Mouse (Mus musculus) T-helper 17 cell (primary cell): ENCODE results near the gene Gm10135.
"Not testable (repeated sequence)": the region's sequence is repeated elsewhere in the genome, so short reads cannot be mapped to it uniquely, and the experiment has no call there.

Experiments used
- in situ Hi-C, 2 experiments: fragments of 300-600 bp; cut with MboI, MseI; formaldehyde crosslinking; loops; 1 replicate in 1 of 2; 2 replicates in 1 of 2; pipeline ENCODE4 v1.15.1; 2025; ENCODE audit warnings: high pct_unique_total_duplicates in 2 of 2

Gene Gm10135

GRCm38 (mm10) chr5:72972934-72973333, 1.6 kb downstream of the Gm10135 start:
- in situ Hi-C loops: loop anchor here (10.0 kb wide), 2 partner anchors 68 to 1982 kb away; no protein-coding TSS in a partner anchor

DNA sequence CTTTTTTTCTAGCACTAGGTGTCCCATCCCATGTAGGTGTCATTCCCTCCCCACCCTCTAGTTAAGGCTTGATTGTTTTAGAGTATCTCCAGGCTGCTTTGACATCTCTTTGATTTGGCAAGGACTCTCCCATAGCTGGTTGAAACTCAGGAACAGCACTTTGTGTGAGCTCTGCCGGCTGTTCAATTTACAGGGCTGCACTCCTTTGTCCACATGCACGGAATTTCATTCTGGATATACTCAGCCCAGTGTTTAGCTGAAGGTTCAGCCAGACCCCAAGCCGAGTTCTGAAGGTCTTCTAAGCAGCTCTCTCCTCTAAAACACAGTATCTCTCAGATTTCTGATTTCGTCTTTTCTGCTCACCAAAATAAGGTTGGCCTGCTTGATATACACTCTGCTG, 2.1 kb downstream of the Gm10135 start:
- in situ Hi-C loops: loop anchor here (10.0 kb wide), 2 partner anchors 68 to 1982 kb away; no protein-coding TSS in a partner anchor

GRCm38 (mm10) chr5:72965706-72966105, 8.8 kb downstream of the Gm10135 start:
- in situ Hi-C loops: loop anchor here in 1 of 2 experiments (5.0 kb wide), 1 partner anchor 78 kb away; no protein-coding TSS in a partner anchor

DNA sequence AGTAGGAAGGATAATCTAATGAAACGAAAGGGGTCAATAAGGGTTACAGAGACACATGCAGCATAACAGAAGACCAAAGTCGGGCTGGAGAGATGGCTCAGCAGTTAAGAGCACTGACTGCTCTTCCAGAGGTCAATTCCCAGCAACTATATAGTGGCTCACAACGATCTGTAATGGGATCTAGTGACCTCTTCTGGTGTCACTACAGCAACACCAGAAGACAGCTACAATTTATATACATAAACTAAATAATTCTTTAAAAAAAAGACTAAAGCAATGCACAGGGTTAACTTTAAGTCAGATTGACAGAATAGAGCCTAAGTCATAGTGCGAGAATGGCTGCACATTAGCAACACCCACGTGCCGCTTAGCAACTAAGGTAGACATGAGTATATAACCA, 14.4 kb downstream of the Gm10135 start:
- in situ Hi-C loops: no loop called here

DNA sequence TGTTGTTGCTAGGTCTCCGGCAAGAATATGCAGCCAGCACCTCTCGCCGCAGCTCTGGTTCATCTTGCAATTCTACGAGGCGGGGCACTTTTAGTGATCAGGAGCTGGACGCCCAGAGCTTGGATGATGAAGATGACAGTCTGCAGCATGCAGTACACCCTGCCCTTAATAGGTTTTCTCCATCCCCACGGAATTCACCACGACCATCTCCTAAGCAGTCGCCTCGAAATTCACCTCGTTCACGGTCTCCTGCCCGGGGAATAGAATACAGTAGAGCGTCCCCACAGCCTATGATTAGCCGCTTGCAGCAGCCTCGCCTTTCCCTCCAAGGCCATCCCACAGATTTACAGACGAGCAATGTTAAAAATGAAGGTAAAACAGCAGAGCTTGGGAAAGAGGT, 17.2 kb downstream of the Gm10135 start:
- in situ Hi-C loops: no loop called here

- in situ Hi-C loops: no loop called here
Measured at GRCm38 (mm10) chr5:72953996-72954604, 20.4 kb downstream of the Gm10135 start.

DNA sequence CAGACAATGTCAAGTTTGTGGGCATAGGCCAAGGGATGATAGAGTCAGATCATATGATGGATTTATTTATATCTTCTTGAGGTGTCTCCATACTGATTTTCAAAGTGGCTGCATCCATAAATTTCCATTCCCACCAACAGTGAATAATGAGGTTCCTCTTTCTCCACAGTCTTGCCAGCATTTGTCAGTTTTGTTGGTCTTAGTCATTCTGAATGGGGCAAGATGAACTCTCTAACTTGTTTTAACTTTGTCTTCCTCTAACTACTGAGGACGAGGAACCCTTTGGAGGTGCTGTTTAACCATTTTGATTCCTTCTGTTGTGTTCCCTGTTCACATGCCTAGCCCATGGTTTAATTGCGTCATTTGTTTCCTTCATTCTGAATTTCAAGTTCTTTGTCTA, 24.2 kb downstream of the Gm10135 start:
- in situ Hi-C loops: no loop called here

- in situ Hi-C loops: no loop called here
Measured at GRCm38 (mm10) chr5:72948136-72948535, 26.4 kb downstream of the Gm10135 start.

GRCm38 (mm10) chr5:72940906-72941432, 33.5 kb downstream of the Gm10135 start:
- in situ Hi-C loops: no loop called here

GRCm38 (mm10) chr5:72939311-72939710, 35.2 kb downstream of the Gm10135 start:
- in situ Hi-C loops: no loop called here

DNA sequence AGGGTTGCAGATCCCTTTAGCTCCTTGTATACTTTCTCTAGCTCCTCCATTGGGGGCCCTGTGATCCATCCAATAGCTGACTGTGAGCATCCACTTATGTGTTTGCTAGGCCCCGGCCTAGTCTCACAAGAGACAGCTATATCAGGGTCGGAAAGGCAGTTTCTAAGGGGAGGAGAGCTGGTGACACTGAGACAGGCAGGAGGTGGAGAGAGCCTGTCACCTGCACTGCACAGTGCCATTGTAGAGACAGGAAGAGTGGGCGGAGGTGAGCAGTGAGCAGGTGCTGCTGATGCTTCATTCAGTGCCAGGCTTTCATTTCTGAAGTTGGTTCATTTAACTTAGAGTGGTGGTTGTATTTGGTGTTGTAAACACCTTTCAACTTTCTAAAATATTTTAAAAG, 36.1 kb downstream of the Gm10135 start:
- in situ Hi-C loops: not testable (repeated sequence)

- in situ Hi-C loops: no loop called here
Measured at GRCm38 (mm10) chr5:72933026-72933675, 41.4 kb downstream of the Gm10135 start.

DNA sequence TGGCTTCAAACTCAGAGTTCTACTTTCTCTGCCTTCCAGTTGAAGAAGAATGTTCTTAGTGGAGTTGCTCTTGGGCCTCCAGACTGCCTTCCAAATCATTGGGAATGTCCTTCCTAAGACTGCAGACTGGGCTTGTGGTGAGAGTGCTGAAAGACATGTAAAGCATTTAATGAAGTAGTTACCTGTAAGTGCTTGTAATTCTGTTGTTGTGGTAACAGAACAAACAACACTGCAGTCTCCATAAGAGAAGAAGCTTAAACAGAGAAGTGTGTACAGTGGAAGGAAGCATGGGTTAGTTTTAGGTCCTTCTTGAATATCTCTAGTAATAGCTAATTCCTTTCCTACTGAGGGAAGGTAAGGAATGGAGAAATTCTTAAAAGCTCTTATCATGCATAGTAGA, 47.4 kb downstream of the Gm10135 start:
- in situ Hi-C loops: no loop called here

DNA sequence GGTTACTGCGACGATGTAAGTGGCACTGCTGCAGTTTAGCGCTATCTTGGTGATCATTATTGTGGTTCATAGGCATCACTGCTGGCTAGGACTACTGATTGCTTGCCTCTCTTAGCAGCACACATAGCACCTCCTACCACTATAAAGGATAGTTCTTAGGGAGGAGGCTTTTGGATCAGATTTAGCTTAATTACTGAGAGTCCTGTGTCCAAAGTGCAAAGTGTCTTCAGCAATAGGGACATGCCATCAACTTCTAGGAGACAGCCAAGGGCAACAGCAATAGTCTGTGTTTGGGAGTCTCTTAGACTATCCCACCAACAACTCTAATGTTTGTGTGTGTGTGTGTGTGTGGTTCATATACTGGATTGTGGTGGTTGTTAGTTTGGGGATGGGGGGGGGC, 51.7 kb downstream of the Gm10135 start:
- in situ Hi-C loops: no loop called here

DNA sequence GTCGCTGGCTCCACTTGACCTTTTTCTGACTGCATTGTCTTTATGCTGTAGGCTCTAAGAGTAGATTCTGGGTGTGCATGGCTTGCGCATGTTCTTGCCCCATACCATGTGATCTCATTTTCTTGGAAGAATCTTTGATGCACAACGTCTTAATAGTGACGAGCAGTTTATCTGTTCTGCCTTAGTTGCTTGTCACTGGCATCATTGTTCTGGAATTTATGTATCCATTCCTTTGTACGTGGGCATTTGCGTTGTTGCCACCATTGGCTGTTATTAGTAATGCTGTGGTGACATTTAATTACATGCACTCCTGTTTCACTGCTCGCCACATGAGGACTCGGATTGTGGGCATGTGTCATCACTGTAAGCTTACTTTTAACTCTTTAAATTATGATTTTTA, 53.3 kb downstream of the Gm10135 start:
- in situ Hi-C loops: no loop called here

GRCm38 (mm10) chr5:72920416-72920815, 54.1 kb downstream of the Gm10135 start:
- in situ Hi-C loops: no loop called here

- in situ Hi-C loops: no loop called here
Measured at GRCm38 (mm10) chr5:72916851-72917250, 57.7 kb downstream of the Gm10135 start.

DNA sequence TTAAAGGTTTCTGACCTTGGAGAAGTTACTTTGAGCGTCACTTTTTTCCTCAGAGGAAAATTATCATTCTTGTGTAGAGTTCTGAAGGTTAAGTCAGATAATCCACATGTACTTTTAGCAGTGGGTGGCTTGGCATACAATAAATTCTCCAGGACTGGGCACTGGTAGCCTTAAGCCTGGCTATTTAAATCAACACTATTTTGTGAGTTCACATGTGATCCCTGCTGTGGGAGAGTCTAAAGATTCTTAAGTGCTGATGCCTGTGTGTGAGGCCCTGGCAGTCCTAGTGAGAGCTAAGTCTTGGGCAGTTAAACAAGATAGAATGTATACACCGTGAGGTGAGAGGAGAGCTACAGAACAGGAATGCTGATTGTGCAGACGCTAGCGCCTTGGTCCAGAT, 58.5 kb downstream of the Gm10135 start:
- in situ Hi-C loops: no loop called here
